Comparison of ENCODE assay signal across 16 mouse cellular contexts in genomic region chr2:36191098-36191941, GRCm38 (mm10). TPM values are rescaled to one million over a fixed set of nuclear protein-coding genes. Genes with fewer than 3 reads are reported as not detected.
A peak's percentile ranks its signal among the peaks of the same experiment; 100 is the strongest.
DNase-seq lines count a peak whose midpoint lies in the region; ATAC-seq and TF ChIP-seq lines count a peak whose summit lies in the region.
"Had no signal": no experiment of that assay in that cellular context is flagged by ENCODE, and none has a peak within 500 bp of the region (broad histone marks: within the 10 kb centered on the region; RNA-seq: fewer than 3 reads in every experiment).

No protein-coding gene starts in this region.

- H3K36me3 ChIP-seq in kidney, embryonic 15.5 days, result peaks cover 5% of the 10 kb centered on the region; the same call in 1 of the 2 replicates
- H3K36me3 ChIP-seq in lung, postnatal 0 days (ENCODE audit: insufficient read depth, low read length), result no peaks in the 10 kb centered on the region
- no peaks in the 10 kb centered on the region for H3K36me3 ChIP-seq in stomach, embryonic 15.5 days
- H3K36me3 ChIP-seq: forebrain, embryonic 15.5 days had no signal

- H3K9me3 ChIP-seq in kidney, embryonic 15.5 days (replicated peaks), result no peaks in the 10 kb centered on the region
- no peaks in the 10 kb centered on the region for H3K9me3 ChIP-seq in lung, postnatal 0 days (ENCODE audit: low read length)
- H3K9me3 ChIP-seq in stomach, embryonic 15.5 days, result no peaks in the 10 kb centered on the region
- H3K9me3 ChIP-seq: forebrain, embryonic 15.5 days; limb, embryonic 15.5 days had no signal

- TF ChIP-seq POLR2A in lung, adult 2 months (IDR thresholded peaks at IDR 0.05; ENCODE audit: borderline replicate concordance, extremely low read depth, low read depth, low read length), result no peak

- no peak overlapping the region for H3K4me2 ChIP-seq in kidney, embryonic 15.5 days
- H3K4me2 ChIP-seq in lung, postnatal 0 days (replicated peaks; ENCODE audit: low read depth, low read length), result no peak overlapping the region
- H3K4me2 ChIP-seq in stomach, embryonic 15.5 days, result no peak overlapping the region
- H3K4me2 ChIP-seq: forebrain, embryonic 15.5 days; heart, embryonic 11.5 days; limb, embryonic 15.5 days had no signal

- H3K27me3 ChIP-seq in kidney, embryonic 15.5 days, result peaks cover 3% of the 10 kb centered on the region; the same call in 1 of the 2 replicates
- H3K27me3 ChIP-seq in lung, postnatal 0 days (replicated peaks; ENCODE audit: insufficient read depth, low read length), result no peaks in the 10 kb centered on the region
- H3K27me3 ChIP-seq in stomach, embryonic 15.5 days (replicated peaks), result no peaks in the 10 kb centered on the region
- H3K27me3 ChIP-seq: forebrain, embryonic 15.5 days had no signal

- H3K4me1 ChIP-seq in kidney, embryonic 15.5 days, result peaks cover 9% of the 10 kb centered on the region; the same call in 1 of the 2 replicates
- H3K4me1 ChIP-seq in lung, postnatal 0 days (ENCODE audit: insufficient read depth, low read depth, low read length), result peaks cover 4% of the 10 kb centered on the region; the same call in 1 of the 2 replicates
- no peaks in the 10 kb centered on the region for H3K4me1 ChIP-seq in lung, adult 2 months (ENCODE audit: control insufficient read depth, insufficient read depth, low read length)
- 0 out of 2 replicates have a peak, but pooled peaks cover 4% of the 10 kb centered on the region for H3K4me1 ChIP-seq in stomach, embryonic 15.5 days
- H3K4me1 ChIP-seq: forebrain, embryonic 15.5 days; limb, embryonic 15.5 days had no signal

- TF ChIP-seq EP300 in lung, postnatal 0 days (IDR thresholded peaks at IDR 0.05), result no peak

- ATAC-seq in kidney, embryonic 15.5 days (replicated peaks; ENCODE audit: low FRiP score), result peak; percentile 49
- ATAC-seq in lung, postnatal 0 days, result peak; percentile 19; the same call in 1 of the 2 replicates
- 0 out of 2 replicates have a peak, but pooled peaks have one; percentile 11 for ATAC-seq in megakaryocyte progenitor cell, adult 5-6 weeks (replicated peaks; ENCODE audit: poor library complexity)
- no peak for ATAC-seq in stomach, embryonic 15.5 days (ENCODE audit: insufficient read depth, low FRiP score, low read depth)
- ATAC-seq: forebrain, embryonic 15.5 days had no signal

- H3K27ac ChIP-seq in kidney, embryonic 15.5 days, result peak overlapping the region; percentile 48
- no peak overlapping the region for H3K27ac ChIP-seq in lung, postnatal 0 days (ENCODE audit: low read length)
- H3K27ac ChIP-seq in stomach, embryonic 15.5 days, result 0 out of 2 replicates have a peak overlapping the region, but pooled peaks have one; percentile 48
- H3K27ac ChIP-seq: forebrain, embryonic 15.5 days; limb, embryonic 15.5 days had no signal

- no peak for TF ChIP-seq CTCF in lung, postnatal 0 days (IDR thresholded peaks at IDR 0.05)
- no peak for TF ChIP-seq CTCF in lung, adult 2 months (IDR thresholded peaks at IDR 0.05; ENCODE audit: insufficient read depth, low read length)

- H3K9ac ChIP-seq in kidney, embryonic 15.5 days, result no peak overlapping the region
- H3K9ac ChIP-seq in lung, postnatal 0 days (replicated peaks; ENCODE audit: low read depth), result no peak overlapping the region
- H3K9ac ChIP-seq in stomach, embryonic 15.5 days, result no peak overlapping the region
- H3K9ac ChIP-seq: forebrain, embryonic 15.5 days; limb, embryonic 15.5 days had no signal

- 32% methylated on average over 12 of the region's 12 CpGs for WGBS in kidney, embryonic 15.5 days
- WGBS in lung, postnatal 0 days, result 25% methylated on average over 12 of the region's 12 CpGs
- WGBS in lung, adult 2 months, result 30% methylated on average over 12 of the region's 12 CpGs
- WGBS in stomach, embryonic 15.5 days, result 25% methylated on average over 12 of the region's 12 CpGs

- no peak overlapping the region for H3K4me3 ChIP-seq in kidney, embryonic 15.5 days (replicated peaks)
- H3K4me3 ChIP-seq in lung, postnatal 0 days (ENCODE audit: low read depth, low read length), result no peak overlapping the region
- no peak overlapping the region for H3K4me3 ChIP-seq in lung, adult 2 months (replicated peaks; ENCODE audit: extremely low read depth, low read depth, low read length)
- H3K4me3 ChIP-seq in stomach, embryonic 15.5 days (replicated peaks), result no peak overlapping the region
- H3K4me3 ChIP-seq: forebrain, embryonic 15.5 days; limb, embryonic 15.5 days had no signal

- no peak for DNase-seq in kidney, postnatal 10 days
- DNase-seq in lung, postnatal 0 days (ENCODE audit: low spot score), result peak; percentile 45
- no peak for DNase-seq in lung, adult 2 months
- DNase-seq in frontal cortex, adult 2 months (ENCODE audit: extremely low spot score in 1 of 2, low spot score in 1 of 2), result no peak
- DNase-seq: adrenal gland, postnatal 14 days; cerebellum, adult 2 months; heart, postnatal 14 days; retina, postnatal 1 day; right cerebral cortex, postnatal 4 days; thymus, adult 2 months had no signal

RNA-seq across cellular contexts. Expression of gene Ptgs1, which starts 38.9 kb away (rescaled TPM):
- polyA plus RNA-seq in kidney, embryonic 15.5 days (2015; fragmentation: Nextera tagmentation; extraction: Ambion mirVana), result 29.2 and 30.6 TPM in 2 replicates
- 111 and 116 TPM in 2 replicates for polyA plus RNA-seq in lung, postnatal 0 days (2015; fragmentation: Nextera tagmentation; extraction: Ambion mirVana)
- polyA plus RNA-seq in lung, adult 2 months (2012; rRNA removed), result 58.4 and 66.1 TPM in 2 replicates
- total RNA-seq in megakaryocyte progenitor cell, adult 5-6 weeks (2015), result 32.0 and 36.6 TPM in 2 replicates
- total RNA-seq in megakaryocyte progenitor cell, adult 5-6 weeks (2017), result 40.4 and 40.5 TPM in 2 replicates
- polyA plus RNA-seq in stomach, embryonic 15.5 days (2015; fragmentation: Nextera tagmentation; extraction: Ambion mirVana), result 27.9 and 31.3 TPM in 2 replicates
- polyA plus RNA-seq in frontal cortex, adult 2 months (2012; rRNA removed), result 14.1 and 16.0 TPM in 2 replicates

RNA-seq across cellular contexts. Expression of gene Rbm18, which starts 54.7 kb away (rescaled TPM):
- 69.3 and 71.1 TPM in 2 replicates for polyA plus RNA-seq in kidney, embryonic 15.5 days (2015; fragmentation: Nextera tagmentation; extraction: Ambion mirVana)
- polyA plus RNA-seq in lung, postnatal 0 days (2015; fragmentation: Nextera tagmentation; extraction: Ambion mirVana), result 60.5 and 64.2 TPM in 2 replicates
- polyA plus RNA-seq in lung, adult 2 months (2012; rRNA removed), result 10.6 and 14.5 TPM in 2 replicates
- total RNA-seq in megakaryocyte progenitor cell, adult 5-6 weeks (2015), result 32.7 and 34.3 TPM in 2 replicates
- 21.0 and 22.2 TPM in 2 replicates for total RNA-seq in megakaryocyte progenitor cell, adult 5-6 weeks (2017)
- polyA plus RNA-seq in stomach, embryonic 15.5 days (2015; fragmentation: Nextera tagmentation; extraction: Ambion mirVana), result 54.9 and 60.1 TPM in 2 replicates
- 52.4 and 55.6 TPM in 2 replicates for polyA plus RNA-seq in frontal cortex, adult 2 months (2012; rRNA removed)

RNA-seq across cellular contexts. Expression of gene Mrrf, which starts 55.1 kb away (rescaled TPM):
- 26.7 and 28.6 TPM in 2 replicates for polyA plus RNA-seq in kidney, embryonic 15.5 days (2015; fragmentation: Nextera tagmentation; extraction: Ambion mirVana)
- 24.2 and 27.2 TPM in 2 replicates for polyA plus RNA-seq in lung, postnatal 0 days (2015; fragmentation: Nextera tagmentation; extraction: Ambion mirVana)
- 18.2 and 24.5 TPM in 2 replicates for polyA plus RNA-seq in lung, adult 2 months (2012; rRNA removed)
- total RNA-seq in megakaryocyte progenitor cell, adult 5-6 weeks (2015), result 21.4 and 21.6 TPM in 2 replicates
- total RNA-seq in megakaryocyte progenitor cell, adult 5-6 weeks (2017), result 23.5 and 24.4 TPM in 2 replicates
- polyA plus RNA-seq in stomach, embryonic 15.5 days (2015; fragmentation: Nextera tagmentation; extraction: Ambion mirVana), result 27.4 and 30.7 TPM in 2 replicates
- polyA plus RNA-seq in frontal cortex, adult 2 months (2012; rRNA removed), result 16.2 and 18.7 TPM in 2 replicates
